Mouse (Mus musculus): Measurements from ENCODE around the gene Gosr2.

DNA sequence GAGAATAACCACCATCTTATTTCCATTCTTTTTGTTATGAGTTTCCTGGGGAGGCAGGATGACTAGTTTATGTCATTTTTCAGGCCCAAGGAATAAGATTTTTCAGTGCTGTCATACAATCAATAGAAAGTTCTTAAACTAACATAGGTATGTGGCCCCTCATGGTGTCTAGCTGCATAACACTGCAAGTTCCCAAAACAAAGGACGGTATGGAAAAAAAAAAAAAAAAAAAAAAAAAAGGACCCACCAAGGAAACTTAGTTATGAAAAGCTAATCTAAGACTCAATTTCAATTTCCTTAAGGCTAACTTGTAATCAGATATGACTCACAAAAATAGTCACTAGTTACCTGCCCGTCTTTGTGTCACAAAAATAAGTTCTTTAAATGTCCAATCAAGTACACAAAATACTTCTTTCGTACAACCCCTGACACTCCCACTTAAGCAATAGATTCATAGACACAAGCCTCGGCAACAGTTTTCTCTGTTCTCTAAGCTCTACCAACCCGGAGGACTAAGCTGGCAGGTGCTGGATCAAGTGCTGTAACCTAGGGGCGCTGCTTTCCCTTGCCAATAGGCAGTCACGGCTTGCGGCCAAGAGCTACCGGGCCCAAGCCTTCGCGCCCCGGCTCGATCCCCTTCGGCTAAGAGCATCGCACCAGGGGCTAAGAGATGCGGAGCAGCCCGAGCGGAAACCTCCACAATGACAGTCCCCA, 690 bp downstream of the Gosr2 start:
- no peak for TF ChIP-seq CTCF (IDR thresholded peaks at IDR 0.05; ENCODE audit: low read depth, low read length)
- no peak for TF ChIP-seq POLR2A (IDR thresholded peaks at IDR 0.05; ENCODE audit: extremely low read depth, insufficient read depth, low read length)
